In genomic region chr5:139690791-139691190, GRCm38 (mm10) we compare ENCODE assay signal across 13 mouse cellular contexts.
"Had no signal": no experiment of that assay in that cellular context is flagged by ENCODE, and none has a peak within 500 bp of the region (broad histone marks: within the 10 kb centered on the region; RNA-seq: fewer than 3 reads in every experiment).

No protein-coding gene starts in this region.

- DNase-seq: kidney, adult 18-20 months; kidney, postnatal 25 days; layer of hippocampus, postnatal 36 days; left cerebral cortex, postnatal 4 days; liver; lung, adult 18-20 months; lung, postnatal 10 days; lung, postnatal 36 days; midbrain, embryonic 14.5 days; right cerebral cortex, adult 18-20 months; right cerebral cortex, postnatal 14 days; right cerebral cortex, postnatal 4 days; thymus, postnatal 36 days had no signal
